Mouse (Mus musculus) lung, embryonic 14.5 days (tissue): ENCODE data around the gene Mfsd6. TPM values are rescaled to one million over a fixed set of nuclear protein-coding genes. Genes with fewer than 3 reads are reported as not detected.

Experiments
- ATAC-seq: fragments of 200-750 bp; cut with Nextera tagmentation; 2 replicates; pipeline ENCODE4 v1.8.0; 2017; ENCODE audit warnings: mild to moderate bottlenecking, moderate TSS enrichment, moderate library complexity; ENCODE audit not compliant: insufficient read depth
- DNase-seq: peaks from one replicate; pipeline ENCODE4 v3.0.0-alpha.2; 2015
- H3K27ac ChIP-seq: fragments of 300-500 bp; sonication (generic); 2 replicates; pipeline ENCODE4 v1.5.1; 2014; ENCODE audit warnings: low read depth, mild to moderate bottlenecking, moderate library complexity
- H3K27me3 ChIP-seq: fragments of 300-500 bp; sonication (generic); 2 replicates; pipeline ENCODE4 v1.6.1; 2014; ENCODE audit warnings: low read length, control low read depth; ENCODE audit not compliant: insufficient read depth
- H3K36me3 ChIP-seq: fragments of 300-500 bp; sonication (generic); 2 replicates; pipeline ENCODE4 v1.6.1; 2014; ENCODE audit warnings: control low read depth; ENCODE audit not compliant: insufficient read depth
- H3K4me1 ChIP-seq: fragments of 300-500 bp; sonication (generic); 2 replicates; pipeline ENCODE4 v1.6.1; 2014; ENCODE audit warnings: antibody characterized with exemption, control low read depth; ENCODE audit not compliant: insufficient read depth
- H3K4me2 ChIP-seq: fragments of 300-500 bp; sonication (generic); 2 replicates; pipeline ENCODE4 v1.6.1; 2014; ENCODE audit warnings: mild to moderate bottlenecking
- H3K4me3 ChIP-seq: fragments of 300-500 bp; sonication (generic); 2 replicates; pipeline ENCODE4 v1.5.1; 2014; ENCODE audit warnings: low read depth, low read length
- H3K9ac ChIP-seq: fragments of 300-500 bp; sonication (generic); 2 replicates; pipeline ENCODE4 v1.6.1; 2014
- H3K9me3 ChIP-seq: fragments of 300-500 bp; sonication (generic); 2 replicates; pipeline ENCODE4 v1.6.1; 2016; ENCODE audit warnings: low read depth, low read length, control low read depth
- CTCF ChIP-seq: IDR thresholded peaks from 2 replicates; pipeline ENCODE4 v1.5.1; 2016; ENCODE audit warnings: antibody characterized with exemption, low read depth
- WGBS: fragments of 180-500 bp; shearing (Covaris S2); extraction: QIAGEN DNeasy Blood & Tissue Kit; methylation state at CpG from one replicate; pipeline ENCODE4 v1.1.7; 2014; 5-methylcytosine and 5-hydroxymethylcytosine counted together
- polyA plus RNA-seq: library from polyadenylated mRNA; unstranded; fragments of >200 nt; fragmentation: Nextera tagmentation; extraction: Ambion mirVana; gene quantifications from 2 replicates; pipeline ENCODE4 v1.2.1, GENCODE M21; 2014

Gene Mfsd6
- polyA plus RNA-seq, 1 experiment from 2014 or later = 3.9 TPM

DNA sequence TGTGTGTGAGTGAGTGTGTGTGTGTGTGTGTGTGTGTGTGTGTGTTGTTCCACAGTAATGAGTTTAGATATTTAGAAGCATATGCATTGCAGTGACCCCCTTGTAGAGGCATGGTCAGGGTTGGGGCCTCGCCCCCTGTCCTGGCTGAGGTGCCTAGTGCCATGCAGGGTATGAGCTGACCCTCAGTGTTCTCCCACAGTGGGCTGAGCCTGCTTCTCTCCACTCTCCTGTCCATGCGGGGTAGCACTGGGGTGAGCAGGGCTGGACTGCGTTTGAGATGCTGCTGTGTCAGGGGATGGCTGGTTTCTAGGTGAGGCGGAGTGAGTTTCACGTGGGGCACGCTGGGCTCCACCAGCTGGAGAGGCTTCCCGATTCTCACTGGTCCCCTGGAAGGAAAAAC lies 69.1 kb downstream of the Mfsd6 start:
- Histone ChIP-seq H3K4me1 (no peaks in the 10 kb centered on the region), H3K27me3 (no peaks in the 10 kb centered on the region), H3K36me3 (no peaks in the 10 kb centered on the region), H3K27ac (no peak overlapping the region), H3K9ac (no peak overlapping the region), H3K4me3 (no peak overlapping the region), H3K4me2 (no peak overlapping the region), H3K9me3 (no peaks in the 10 kb centered on the region)
- DNase-seq (no peak), ATAC-seq (no peak)
- TF ChIP-seq CTCF = no peak
- WGBS = 81% methylated on average over 7 of the region's 7 CpGs

DNA sequence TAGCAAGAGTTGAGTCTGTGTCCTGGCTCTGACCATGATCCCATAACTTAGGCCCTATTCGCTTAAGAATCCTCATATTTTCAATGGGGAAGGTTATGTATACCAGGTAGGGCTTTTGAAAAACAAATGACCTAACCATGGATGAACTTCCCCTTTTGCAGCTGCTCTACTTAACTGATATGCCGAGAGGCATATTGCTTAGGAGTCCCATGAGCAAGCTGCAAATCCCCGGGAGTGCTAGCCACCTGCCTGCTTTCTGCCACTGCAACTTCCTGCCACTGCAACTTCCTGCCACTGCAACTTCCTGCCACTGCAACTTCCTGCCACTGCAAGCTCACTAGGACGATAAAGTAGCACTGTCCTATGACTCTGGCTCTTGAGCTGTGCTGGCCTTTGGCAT lies 72.1 kb downstream of the Mfsd6 start:
- ATAC-seq = no peak
- Histone ChIP-seq H3K9ac (no peak overlapping the region), H3K27ac (no peak overlapping the region), H3K4me3 (no peak overlapping the region), H3K4me1 (peaks cover 4% of the 10 kb centered on the region; the same call in 1 of the 2 replicates), H3K36me3 (peaks cover 3% of the 10 kb centered on the region; the same call in 1 of the 2 replicates), H3K27me3 (no peaks in the 10 kb centered on the region), H3K4me2 (no peak overlapping the region), H3K9me3 (no peaks in the 10 kb centered on the region)
- TF ChIP-seq CTCF = no peak
- WGBS = 57% methylated on average over 4 of the region's 4 CpGs
- no peak for DNase-seq

DNA sequence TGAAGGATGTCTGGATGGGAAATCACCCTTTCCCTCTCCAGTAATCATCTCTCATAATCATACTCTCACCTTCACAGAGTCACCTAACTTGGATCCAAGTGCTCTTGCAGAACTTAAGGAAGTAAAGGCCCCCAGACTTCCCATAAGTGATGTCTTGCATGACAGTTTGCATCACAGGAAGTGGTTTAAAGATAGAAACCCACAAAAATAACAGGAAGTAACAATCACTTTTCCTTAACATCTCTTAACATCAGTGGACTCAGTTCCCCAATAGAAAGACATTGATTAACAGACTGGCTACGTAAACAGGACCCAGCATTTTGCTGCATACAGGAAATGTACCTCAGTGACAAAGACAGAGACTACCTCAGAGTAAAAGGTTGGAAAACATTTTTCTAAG lies 73.9 kb downstream of the Mfsd6 start:
- Histone ChIP-seq H3K4me2 (no peak overlapping the region), H3K27ac (no peak overlapping the region), H3K9ac (no peak overlapping the region), H3K9me3 (no peaks in the 10 kb centered on the region), H3K36me3 (peaks cover 15% of the 10 kb centered on the region), H3K27me3 (no peaks in the 10 kb centered on the region), H3K4me1 (peaks cover 4% of the 10 kb centered on the region; the same call in 1 of the 2 replicates), H3K4me3 (no peak overlapping the region)
- TF ChIP-seq CTCF = no peak
- DNase-seq (no peak), ATAC-seq (no peak)
- WGBS = 65% methylated on average over 1 of the region's 1 CpGs

DNA sequence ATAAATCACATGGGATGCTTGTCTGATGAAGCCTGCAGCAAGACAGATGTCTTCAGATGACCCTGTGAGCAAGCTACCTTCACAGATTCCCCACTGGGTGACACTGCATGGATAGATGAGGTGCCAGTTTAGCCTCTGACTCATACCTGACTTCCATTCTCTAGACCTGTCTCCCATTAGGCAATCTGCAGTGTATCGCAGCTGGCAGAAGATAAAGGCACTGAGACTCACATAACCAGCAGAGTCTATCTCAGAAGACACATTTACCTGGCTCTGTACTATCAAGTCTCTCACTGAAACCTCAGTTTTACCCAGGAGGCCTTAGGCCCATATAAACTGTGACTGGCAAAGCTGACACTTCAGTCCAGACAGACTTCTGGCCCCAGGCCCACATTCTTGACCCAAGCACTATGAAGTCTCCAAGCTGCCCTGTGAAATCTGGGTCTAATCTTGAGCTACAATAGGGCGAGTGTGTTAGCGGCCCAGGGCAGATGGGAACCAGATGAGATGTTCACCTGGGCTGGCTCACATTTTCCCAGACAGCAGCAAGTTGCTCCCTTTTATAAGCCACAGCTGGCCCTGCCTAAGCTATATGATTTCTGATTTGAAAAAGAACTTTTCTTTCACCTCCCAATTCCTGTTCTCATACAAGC lies 74.5 kb downstream of the Mfsd6 start:
- Histone ChIP-seq H3K36me3 (peaks cover 15% of the 10 kb centered on the region), H3K4me2 (no peak overlapping the region), H3K9ac (no peak overlapping the region), H3K27me3 (no peaks in the 10 kb centered on the region), H3K4me1 (peaks cover 4% of the 10 kb centered on the region; the same call in 1 of the 2 replicates), H3K9me3 (no peaks in the 10 kb centered on the region), H3K27ac (no peak overlapping the region), H3K4me3 (no peak overlapping the region)
- ATAC-seq (peak; percentile 70; the same call in 1 of the 2 replicates), DNase-seq (peak; percentile 51)
- TF ChIP-seq CTCF = no peak
- 59% methylated on average over 3 of the region's 3 CpGs for WGBS

DNA sequence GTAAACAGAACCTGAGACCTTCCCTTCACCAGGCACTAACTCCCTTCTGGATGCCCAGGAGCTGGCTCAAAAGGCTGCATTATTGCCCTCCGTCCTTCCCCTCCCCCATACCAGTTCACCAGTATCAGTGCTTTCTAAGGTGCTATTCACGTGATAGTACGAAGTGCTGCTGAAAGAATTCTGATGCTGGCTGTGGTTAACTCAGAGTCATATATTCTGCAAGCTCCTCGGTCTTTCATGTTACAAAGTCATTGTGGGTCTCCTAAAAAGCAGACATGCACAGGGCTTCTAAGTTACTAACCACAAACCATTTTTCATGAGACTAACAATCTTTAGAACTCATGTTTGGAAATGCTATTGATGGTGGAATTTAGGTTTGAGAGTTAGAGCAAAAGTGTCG lies 77.2 kb downstream of the Mfsd6 start:
- Histone ChIP-seq H3K36me3 (peaks cover 27% of the 10 kb centered on the region), H3K27me3 (no peaks in the 10 kb centered on the region), H3K27ac (no peak overlapping the region), H3K9ac (no peak overlapping the region), H3K4me2 (no peak overlapping the region), H3K4me1 (peaks cover 4% of the 10 kb centered on the region; the same call in 1 of the 2 replicates), H3K9me3 (no peaks in the 10 kb centered on the region), H3K4me3 (no peak overlapping the region)
- TF ChIP-seq CTCF = no peak
- ATAC-seq = no peak
- 83% methylated on average over 5 of the region's 5 CpGs for WGBS
- DNase-seq = no peak

DNA sequence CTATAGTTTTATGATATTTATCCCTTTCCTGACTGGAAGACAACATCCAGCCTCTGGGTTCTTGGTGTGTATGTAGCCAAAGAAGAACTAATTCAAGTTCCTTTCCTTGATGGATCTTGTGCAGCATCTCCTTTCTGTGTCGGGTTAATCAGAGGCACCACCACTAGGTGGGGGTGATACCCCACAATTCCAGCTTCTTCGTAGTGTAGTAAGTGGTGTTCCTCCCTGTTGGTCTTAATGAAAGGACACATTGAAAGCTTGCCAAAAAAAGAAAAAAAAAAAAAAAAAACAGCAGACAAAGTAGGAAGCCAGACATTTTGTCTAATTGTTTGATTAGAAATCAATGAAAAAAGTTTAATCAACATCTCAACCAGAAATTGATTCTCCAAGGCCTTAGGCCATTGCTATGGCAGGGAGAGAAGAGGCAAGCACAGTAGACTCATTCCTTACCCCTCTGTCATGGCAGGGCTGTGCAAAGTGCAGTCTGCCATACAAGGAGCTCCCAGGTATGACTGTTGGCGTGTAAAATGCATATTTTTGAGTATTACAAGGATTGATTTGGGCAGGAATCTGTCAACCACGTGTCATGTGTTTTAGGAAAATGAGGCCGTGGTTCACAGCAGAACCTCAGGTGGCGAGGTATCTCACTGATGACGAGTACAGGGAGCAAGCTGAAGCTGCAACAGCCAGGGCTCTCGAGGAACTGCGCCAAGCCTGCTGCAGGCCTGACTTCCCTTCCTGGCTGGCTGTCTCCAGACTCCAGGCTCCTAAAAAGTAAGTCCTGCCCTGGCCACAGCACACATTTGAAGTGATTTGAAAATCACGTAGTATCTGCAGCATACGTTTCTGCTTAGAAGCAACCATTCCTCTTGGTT lies 78.9 kb downstream of the Mfsd6 start:
- Histone ChIP-seq H3K4me2 (no peak overlapping the region), H3K9me3 (no peaks in the 10 kb centered on the region), H3K4me3 (no peak overlapping the region), H3K27me3 (no peaks in the 10 kb centered on the region), H3K4me1 (peaks cover 4% of the 10 kb centered on the region; the same call in 1 of the 2 replicates), H3K27ac (no peak overlapping the region), H3K9ac (no peak overlapping the region), H3K36me3 (peaks cover 27% of the 10 kb centered on the region)
- peak; percentile 82 for TF ChIP-seq CTCF
- ATAC-seq = peak; percentile 83
- DNase-seq = peak; percentile 90
- 81% methylated on average over 11 of the region's 11 CpGs for WGBS

DNA sequence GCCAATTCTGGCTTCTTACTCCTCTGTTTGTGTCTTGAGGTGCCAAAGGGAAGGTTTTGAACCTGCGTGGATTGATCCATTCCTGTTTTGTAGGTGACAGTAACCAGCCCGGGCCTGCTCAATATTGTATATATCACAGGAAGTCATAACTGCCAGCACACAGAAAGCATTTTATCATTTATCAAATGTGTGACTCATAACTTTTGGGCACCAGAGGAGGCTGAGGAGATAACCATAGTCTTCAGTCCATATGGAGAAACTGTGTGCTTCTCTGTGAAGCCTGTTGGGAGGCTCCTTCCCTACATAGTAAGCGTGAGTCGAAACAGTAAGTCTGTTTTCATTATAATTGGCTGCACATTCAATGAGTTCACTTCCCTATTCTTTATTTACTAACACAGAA lies 86.5 kb downstream of the Mfsd6 start:
- H3K36me3 ChIP-seq = peaks cover 23% of the 10 kb centered on the region; the same call in 1 of the 2 replicates
- no peak for TF ChIP-seq CTCF
- no peaks in the 10 kb centered on the region for H3K9me3 ChIP-seq
- H3K27ac ChIP-seq = no peak overlapping the region; the same call in 1 of the 2 replicates
- H3K4me1 ChIP-seq = no peaks in the 10 kb centered on the region
- H3K4me3 ChIP-seq = no peak overlapping the region
- no peak for DNase-seq
- WGBS = 69% methylated on average over 4 of the region's 4 CpGs
- H3K9ac ChIP-seq = no peak overlapping the region
- no peak for ATAC-seq
- H3K27me3 ChIP-seq = no peaks in the 10 kb centered on the region
- no peak overlapping the region for H3K4me2 ChIP-seq
